Mouse (Mus musculus): ENCODE results near the gene Mrpl20. TPM values are rescaled to one million over a fixed set of nuclear protein-coding genes. Genes with fewer than 3 reads are reported as not detected.
A peak's percentile ranks its signal among the peaks of the same experiment; 100 is the strongest.

The Mrpl20 gene
- polyA plus RNA-seq, 1 experiment from 2014 or later = 228 TPM

- 96% methylated on average over 3 of the region's 3 CpGs for WGBS
- Histone ChIP-seq H3K4me3 (no peak overlapping the region), H3K27me3 (no peaks in the 10 kb centered on the region), H3K27ac (replicated peaks) (no peak overlapping the region), H3K9ac (replicated peaks) (0 out of 2 replicates have a peak overlapping the region, but pooled peaks have one; percentile 90), H3K4me1 (peaks cover 33% of the 10 kb centered on the region), H3K4me2 (replicated peaks) (no peak overlapping the region), H3K36me3 (peaks cover 11% of the 10 kb centered on the region; the same call in 1 of the 2 replicates), H3K9me3 (no peaks in the 10 kb centered on the region)
- no peak for ATAC-seq (replicated peaks)
These were observed 47.2 kb downstream of the Mrpl20 start for GRCm38 (mm10) chr4:155849792-155850451.

DNA sequence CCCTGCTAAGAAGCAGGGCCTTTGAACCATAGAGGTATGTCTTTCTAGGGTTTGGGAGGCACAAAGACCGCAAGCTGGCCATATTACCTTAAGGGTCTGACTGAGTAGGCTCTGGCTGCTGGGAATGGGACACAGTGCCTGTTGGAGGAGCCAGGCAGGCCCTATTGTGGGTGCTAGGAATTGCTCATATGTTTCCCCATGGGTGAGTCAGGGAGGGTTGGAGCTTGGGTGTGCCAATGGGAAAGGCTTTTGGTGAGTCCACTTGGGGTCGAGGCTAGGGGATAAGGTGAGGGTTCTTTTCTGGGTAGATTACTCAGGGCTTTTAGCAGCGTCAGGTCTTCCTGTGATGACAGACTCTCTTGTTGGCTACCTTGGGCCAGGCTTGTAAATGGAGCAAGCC, 48.7 kb downstream of the Mrpl20 start:
- 95% methylated on average over 3 of the region's 3 CpGs for WGBS
- peaks cover 32% of the 10 kb centered on the region for H3K4me1 ChIP-seq

DNA sequence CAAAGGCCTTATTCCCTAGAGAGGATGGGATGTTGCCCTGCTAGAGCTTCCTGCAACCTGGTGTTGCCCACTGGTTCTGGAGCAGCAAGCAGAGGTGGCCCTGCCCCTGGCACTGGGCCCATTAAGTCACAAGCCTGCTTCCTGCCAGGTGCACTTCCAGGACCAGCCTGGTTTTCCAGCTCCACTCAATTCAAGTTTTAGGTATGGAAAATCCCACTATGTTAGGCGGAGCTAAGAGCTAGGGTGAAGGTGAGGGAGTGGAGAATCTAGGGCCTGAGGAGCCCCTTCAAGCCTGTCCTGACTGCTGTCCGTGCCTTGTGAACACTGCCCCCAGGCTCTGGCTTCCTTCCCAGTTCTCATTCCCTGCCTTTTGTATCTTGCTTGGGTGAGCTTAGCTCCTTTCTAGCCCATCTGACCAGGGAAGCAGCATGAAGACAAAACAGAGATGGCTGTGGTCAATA, 49.3 kb downstream of the Mrpl20 start:
- no peak overlapping the region for H3K9ac ChIP-seq (replicated peaks)
- no peak overlapping the region for H3K4me2 ChIP-seq (replicated peaks)
- no peak overlapping the region for H3K4me3 ChIP-seq
- no peak overlapping the region for H3K27ac ChIP-seq (replicated peaks)
- no peaks in the 10 kb centered on the region for H3K9me3 ChIP-seq
- 63% methylated on average over 2 of the region's 2 CpGs for WGBS
- H3K27me3 ChIP-seq = no peaks in the 10 kb centered on the region
- H3K36me3 ChIP-seq = peaks cover 25% of the 10 kb centered on the region
- peaks cover 25% of the 10 kb centered on the region for H3K4me1 ChIP-seq
- no peak for ATAC-seq (replicated peaks)

More for the DNA sequence above, 48.7 kb downstream of the Mrpl20 start:
- no peak for ATAC-seq (replicated peaks)
- Histone ChIP-seq H3K9ac (replicated peaks) (no peak overlapping the region), H3K27ac (replicated peaks) (no peak overlapping the region), H3K4me2 (replicated peaks) (no peak overlapping the region), H3K27me3 (no peaks in the 10 kb centered on the region), H3K9me3 (no peaks in the 10 kb centered on the region), H3K4me3 (no peak overlapping the region), H3K36me3 (peaks cover 25% of the 10 kb centered on the region)

GRCm38 (mm10) chr4:155853421-155853820, 50.7 kb downstream of the Mrpl20 start:
- Histone ChIP-seq H3K27me3 (no peaks in the 10 kb centered on the region), H3K4me2 (replicated peaks) (no peak overlapping the region), H3K27ac (replicated peaks) (no peak overlapping the region), H3K9ac (replicated peaks) (no peak overlapping the region), H3K9me3 (no peaks in the 10 kb centered on the region), H3K4me1 (peaks cover 19% of the 10 kb centered on the region), H3K36me3 (peaks cover 37% of the 10 kb centered on the region), H3K4me3 (no peak overlapping the region)
- ATAC-seq (replicated peaks) = no peak
- WGBS = 94% methylated on average over 9 of the region's 9 CpGs

DNA sequence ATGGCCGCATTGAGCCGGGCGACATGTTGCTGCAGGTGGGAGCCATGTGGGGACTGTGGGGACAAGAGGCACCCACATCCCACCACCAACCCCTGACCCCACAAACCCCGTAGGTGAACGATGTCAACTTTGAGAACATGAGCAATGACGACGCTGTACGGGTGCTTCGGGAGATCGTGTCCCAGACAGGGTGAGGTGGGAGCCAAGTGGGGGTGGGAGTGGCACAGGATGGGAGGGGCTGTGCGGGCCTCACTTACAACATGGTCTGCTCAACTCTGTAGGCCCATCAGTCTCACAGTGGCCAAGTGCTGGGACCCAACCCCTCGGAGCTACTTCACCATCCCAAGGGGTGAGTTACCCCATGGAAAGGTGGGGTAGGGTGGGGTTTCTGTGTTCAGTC, 52.3 kb downstream of the Mrpl20 start:
- Histone ChIP-seq H3K4me1 (peaks cover 3% of the 10 kb centered on the region), H3K27me3 (no peaks in the 10 kb centered on the region), H3K27ac (replicated peaks) (no peak overlapping the region), H3K4me3 (no peak overlapping the region), H3K9ac (replicated peaks) (no peak overlapping the region), H3K4me2 (replicated peaks) (no peak overlapping the region), H3K36me3 (peaks cover 52% of the 10 kb centered on the region), H3K9me3 (no peaks in the 10 kb centered on the region)
- 96% methylated on average over 12 of the region's 12 CpGs for WGBS
- no peak for ATAC-seq (replicated peaks)

GRCm38 (mm10) chr4:155856071-155856470, 53.4 kb downstream of the Mrpl20 start:
- Histone ChIP-seq H3K9ac (replicated peaks) (no peak overlapping the region), H3K4me3 (no peak overlapping the region), H3K36me3 (peaks cover 63% of the 10 kb centered on the region), H3K27ac (replicated peaks) (no peak overlapping the region), H3K4me1 (no peaks in the 10 kb centered on the region), H3K27me3 (no peaks in the 10 kb centered on the region), H3K4me2 (replicated peaks) (no peak overlapping the region), H3K9me3 (no peaks in the 10 kb centered on the region)
- WGBS = 92% methylated on average over 12 of the region's 12 CpGs
- ATAC-seq (replicated peaks) = no peak

GRCm38 (mm10) chr4:155856881-155857280, 54.2 kb downstream of the Mrpl20 start:
- no peaks in the 10 kb centered on the region for H3K4me1 ChIP-seq
- H3K4me2 ChIP-seq (replicated peaks) = no peak overlapping the region
- WGBS = 78% methylated on average over 3 of the region's 3 CpGs
- peaks cover 70% of the 10 kb centered on the region for H3K36me3 ChIP-seq
- H3K4me3 ChIP-seq = no peak overlapping the region
- no peak for ATAC-seq (replicated peaks)
- H3K9me3 ChIP-seq = no peaks in the 10 kb centered on the region
- no peaks in the 10 kb centered on the region for H3K27me3 ChIP-seq
- H3K27ac ChIP-seq (replicated peaks) = no peak overlapping the region
- no peak overlapping the region for H3K9ac ChIP-seq (replicated peaks)

DNA sequence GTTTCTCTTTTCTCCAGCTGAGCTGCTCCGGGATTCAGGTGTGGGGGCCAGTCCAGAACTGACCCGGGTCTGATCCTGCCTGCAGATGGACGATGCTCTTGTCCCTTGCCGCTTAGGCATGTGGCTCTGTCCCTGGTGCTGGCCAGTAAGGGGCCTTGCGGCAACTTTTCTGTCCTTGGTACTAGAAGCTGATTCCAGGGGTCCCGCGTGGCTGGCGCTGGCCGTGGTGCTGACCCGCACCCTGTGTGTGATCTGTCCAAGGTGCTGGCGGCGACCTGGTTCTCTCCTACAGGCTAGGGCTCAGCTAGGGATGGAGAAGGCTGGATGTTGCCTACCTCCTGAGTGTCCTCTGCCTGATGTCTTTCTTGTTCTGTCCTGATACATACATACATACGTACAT, 56.6 kb downstream of the Mrpl20 start:
- Histone ChIP-seq H3K9me3 (no peaks in the 10 kb centered on the region), H3K4me3 (no peak overlapping the region), H3K9ac (replicated peaks) (no peak overlapping the region), H3K36me3 (peaks cover 65% of the 10 kb centered on the region), H3K27ac (replicated peaks) (no peak overlapping the region), H3K27me3 (no peaks in the 10 kb centered on the region), H3K4me2 (replicated peaks) (no peak overlapping the region), H3K4me1 (no peaks in the 10 kb centered on the region)
- no peak for ATAC-seq (replicated peaks)
- 33% methylated on average over 13 of the region's 13 CpGs for WGBS

Small RNAs within 50 kb of the gene (microRNA-seq; reads per million reads assigned to microRNA genes)
- not detected for gene Gm27743

Other genes with a start within 250 kb of the Mrpl20 start
- 109 and 110 TPM in 2 replicates for gene Nadk, start 240.5 kb upstream of the Mrpl20 start, polyA plus RNA-seq (2015; fragmentation: Nextera tagmentation; extraction: Ambion mirVana)
- gene Slc35e2, start 201.5 kb upstream of the Mrpl20 start, polyA plus RNA-seq (2015; fragmentation: Nextera tagmentation; extraction: Ambion mirVana) = 10.9 and 12.9 TPM in 2 replicates
- 60.8 and 63.5 TPM in 2 replicates for gene Cdk11b, start 178.0 kb upstream of the Mrpl20 start, polyA plus RNA-seq (2015; fragmentation: Nextera tagmentation; extraction: Ambion mirVana)
- not detected in 2 replicates for gene Gm10563, start 157.5 kb upstream of the Mrpl20 start, polyA plus RNA-seq (2015; fragmentation: Nextera tagmentation; extraction: Ambion mirVana)
- 2.3 and 2.6 TPM in 2 replicates for gene Mmp23, start 149.5 kb upstream of the Mrpl20 start, polyA plus RNA-seq (2015; fragmentation: Nextera tagmentation; extraction: Ambion mirVana)
- gene Mib2, start 133.7 kb upstream of the Mrpl20 start, polyA plus RNA-seq (2015; fragmentation: Nextera tagmentation; extraction: Ambion mirVana) = 51.6 and 52.1 TPM in 2 replicates
- 8.2 and 10.9 TPM in 2 replicates for gene Fndc10, start 108.5 kb upstream of the Mrpl20 start, polyA plus RNA-seq (2015; fragmentation: Nextera tagmentation; extraction: Ambion mirVana)
- gene Ssu72, start 98.1 kb upstream of the Mrpl20 start, polyA plus RNA-seq (2015; fragmentation: Nextera tagmentation; extraction: Ambion mirVana) = 144 and 146 TPM in 2 replicates
- gene Tmem240, start 68.1 kb upstream of the Mrpl20 start, polyA plus RNA-seq (2015; fragmentation: Nextera tagmentation; extraction: Ambion mirVana) = 10.4 TPM in 2 replicates
- gene Atad3a, start 41.8 kb upstream of the Mrpl20 start, polyA plus RNA-seq (2015; fragmentation: Nextera tagmentation; extraction: Ambion mirVana) = 91.0 TPM in 2 replicates
- gene Vwa1, start 28.2 kb upstream of the Mrpl20 start, polyA plus RNA-seq (2015; fragmentation: Nextera tagmentation; extraction: Ambion mirVana) = 21.8 and 22.6 TPM in 2 replicates
- 0.29 and 0.60 TPM in 2 replicates for gene Tmem88b, start 17.0 kb upstream of the Mrpl20 start, polyA plus RNA-seq (2015; fragmentation: Nextera tagmentation; extraction: Ambion mirVana)
- not detected in 2 replicates for gene Ankrd65, start 12.4 kb upstream of the Mrpl20 start, polyA plus RNA-seq (2015; fragmentation: Nextera tagmentation; extraction: Ambion mirVana)
- gene Ccnl2, start 9.6 kb downstream of the Mrpl20 start, polyA plus RNA-seq (2015; fragmentation: Nextera tagmentation; extraction: Ambion mirVana) = 172 and 173 TPM in 2 replicates
- gene Aurkaip1, start 28.4 kb downstream of the Mrpl20 start, polyA plus RNA-seq (2015; fragmentation: Nextera tagmentation; extraction: Ambion mirVana) = 127 and 130 TPM in 2 replicates
- gene Mxra8, start 36.8 kb downstream of the Mrpl20 start, polyA plus RNA-seq (2015; fragmentation: Nextera tagmentation; extraction: Ambion mirVana) = 15.0 and 19.0 TPM in 2 replicates
- 10.6 and 23.1 TPM in 2 replicates for gene Dvl1, start 44.5 kb downstream of the Mrpl20 start, polyA plus RNA-seq (2015; fragmentation: Nextera tagmentation; extraction: Ambion mirVana)
- gene Tas1r3, start 60.5 kb downstream of the Mrpl20 start, polyA plus RNA-seq (2015; fragmentation: Nextera tagmentation; extraction: Ambion mirVana) = 0.64 and 0.73 TPM in 2 replicates
- 20.5 and 22.9 TPM in 2 replicates for gene Cptp, start 66.6 kb downstream of the Mrpl20 start, polyA plus RNA-seq (2015; fragmentation: Nextera tagmentation; extraction: Ambion mirVana)
- gene Ints11, start 66.7 kb downstream of the Mrpl20 start, polyA plus RNA-seq (2015; fragmentation: Nextera tagmentation; extraction: Ambion mirVana) = 90.6 and 99.9 TPM in 2 replicates
- 61.5 and 64.8 TPM in 2 replicates for gene Pusl1, start 88.9 kb downstream of the Mrpl20 start, polyA plus RNA-seq (2015; fragmentation: Nextera tagmentation; extraction: Ambion mirVana)
- 82.2 and 84.5 TPM in 2 replicates for gene Acap3, start 88.9 kb downstream of the Mrpl20 start, polyA plus RNA-seq (2015; fragmentation: Nextera tagmentation; extraction: Ambion mirVana)
- gene Ube2j2, start 141.0 kb downstream of the Mrpl20 start, polyA plus RNA-seq (2015; fragmentation: Nextera tagmentation; extraction: Ambion mirVana) = 123 and 127 TPM in 2 replicates
- 7.4 and 9.0 TPM in 2 replicates for gene C1qtnf12, start 159.4 kb downstream of the Mrpl20 start, polyA plus RNA-seq (2015; fragmentation: Nextera tagmentation; extraction: Ambion mirVana)
- gene B3galt6, start 189.8 kb downstream of the Mrpl20 start, polyA plus RNA-seq (2015; fragmentation: Nextera tagmentation; extraction: Ambion mirVana) = 27.8 and 30.2 TPM in 2 replicates
- 114 and 117 TPM in 2 replicates for gene Sdf4, start 190.0 kb downstream of the Mrpl20 start, polyA plus RNA-seq (2015; fragmentation: Nextera tagmentation; extraction: Ambion mirVana)
- gene Tnfrsf4, start 211.0 kb downstream of the Mrpl20 start, polyA plus RNA-seq (2015; fragmentation: Nextera tagmentation; extraction: Ambion mirVana) = 0.83 and 0.95 TPM in 2 replicates
- gene Tnfrsf18, start 223.3 kb downstream of the Mrpl20 start, polyA plus RNA-seq (2015; fragmentation: Nextera tagmentation; extraction: Ambion mirVana) = 0.66 and 1.5 TPM in 2 replicates